Mouse (Mus musculus) lung, adult 2 months (tissue): ENCODE measurements at regions not wholly inside any gene's neighbourhood (a gene's known extent, or its start where the extent isn't known, plus 50 kb on each side); places are given as distances from the start of the nearest gene placed in this dataset.

Source experiments
- CTCF ChIP-seq: fragments of 200-500 bp; IDR thresholded peaks from 2 replicates; pipeline ENCODE4 v1.5.1; 2011; ENCODE audit warnings: mild to moderate bottlenecking, low read length, control low read depth; ENCODE audit not compliant: insufficient read depth
- POLR2A ChIP-seq: fragments of 200-500 bp; IDR thresholded peaks from 2 replicates; pipeline ENCODE4 v1.6.1; 2011; ENCODE audit warnings: low read depth, mild to moderate bottlenecking, control low read depth, low read length, borderline replicate concordance; ENCODE audit errors: extremely low read depth

GRCm38 (mm10) chr11:63508727-63509126 lies 379.9 kb downstream of the Pmp22 start:
- TF ChIP-seq CTCF (no peak), POLR2A (no peak)
